Mouse (Mus musculus): ENCODE results near the gene St3gal4. TPM values are rescaled to one million over a fixed set of nuclear protein-coding genes. Genes with fewer than 3 reads are reported as not detected.
A peak's percentile ranks its signal among the peaks of the same experiment; 100 is the strongest.

St3gal4 gene
- polyA plus RNA-seq, 1 experiment from 2014 or later = 22.3 TPM

GRCm38 (mm10) chr9:35059881-35060280 is 59.2 kb downstream of the St3gal4 start:
- Histone ChIP-seq H3K4me1 (ENCODE audit: control insufficient read depth, low read depth, low read length) (peaks cover 14% of the 10 kb centered on the region), H3K4me2 (ENCODE audit: low read depth, low read length) (no peak overlapping the region), H3K9me3 (replicated peaks; ENCODE audit: control insufficient read depth, low read length) (no peaks in the 10 kb centered on the region), H3K27ac (ENCODE audit: low read length) (no peak overlapping the region), H3K9ac (ENCODE audit: low read depth, low read length) (no peak overlapping the region), H3K27me3 (ENCODE audit: control insufficient read depth, insufficient read depth, low read depth, low read length) (no peaks in the 10 kb centered on the region), H3K36me3 (ENCODE audit: control insufficient read depth, insufficient read depth) (no peaks in the 10 kb centered on the region), H3K4me3 (ENCODE audit: low read depth, low read length) (no peak overlapping the region)
- 64% methylated on average over 5 of the region's 5 CpGs for WGBS (ENCODE audit: insufficient replicate concordance)
- no peak for ATAC-seq (ENCODE audit: low read depth)

DNA sequence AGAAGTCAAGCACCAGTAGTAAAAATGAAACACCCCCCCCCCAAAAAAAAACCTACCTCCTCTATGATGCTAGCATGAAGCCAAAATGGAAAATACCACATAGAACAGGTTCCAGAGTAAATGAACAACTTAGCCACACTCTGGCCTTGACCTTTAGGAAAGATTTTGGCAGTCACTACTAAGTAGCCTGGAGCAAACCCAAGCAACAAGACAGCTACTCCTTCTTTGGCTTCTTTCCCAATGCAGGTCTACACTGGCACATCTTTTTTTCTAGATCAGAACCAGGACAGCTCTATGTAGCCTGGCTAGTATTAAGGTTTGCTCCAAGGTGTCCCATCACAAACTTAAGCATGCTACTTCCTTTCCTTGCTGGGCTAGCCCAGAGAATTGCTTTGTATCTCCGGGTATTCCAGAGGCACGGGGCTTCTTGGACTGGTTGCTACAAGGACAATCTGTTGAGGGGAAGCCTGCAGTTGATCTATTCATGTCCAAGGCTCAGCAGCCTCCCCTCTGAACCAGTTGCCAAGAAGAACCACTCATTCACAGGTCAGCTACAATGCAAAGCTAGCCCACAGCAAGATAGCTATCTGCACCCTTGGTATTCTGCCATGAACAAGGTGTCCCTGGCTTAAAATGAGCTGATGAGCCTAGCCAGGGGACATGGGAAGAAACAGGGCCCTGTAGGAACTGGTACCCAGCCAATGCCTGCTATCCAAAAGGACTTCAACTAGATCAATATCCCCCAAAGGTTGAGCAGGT is 60.3 kb downstream of the St3gal4 start:
- H3K36me3 ChIP-seq (ENCODE audit: control insufficient read depth, insufficient read depth) = peaks cover 4% of the 10 kb centered on the region
- WGBS (ENCODE audit: insufficient replicate concordance) = 88% methylated on average over 2 of the region's 2 CpGs
- no peak overlapping the region for H3K9ac ChIP-seq (ENCODE audit: low read depth, low read length)
- H3K4me1 ChIP-seq (ENCODE audit: control insufficient read depth, low read depth, low read length) = peaks cover 14% of the 10 kb centered on the region
- no peak overlapping the region for H3K4me3 ChIP-seq (ENCODE audit: low read depth, low read length)
- no peak overlapping the region for H3K27ac ChIP-seq (ENCODE audit: low read length)
- no peak for ATAC-seq (ENCODE audit: low read depth)
- no peaks in the 10 kb centered on the region for H3K9me3 ChIP-seq (replicated peaks; ENCODE audit: control insufficient read depth, low read length)
- H3K4me2 ChIP-seq (ENCODE audit: low read depth, low read length) = no peak overlapping the region
- no peaks in the 10 kb centered on the region for H3K27me3 ChIP-seq (ENCODE audit: control insufficient read depth, insufficient read depth, low read depth, low read length)

GRCm38 (mm10) chr9:35058186-35058585 is 60.9 kb downstream of the St3gal4 start:
- no peak overlapping the region for H3K27ac ChIP-seq (ENCODE audit: low read length)
- no peaks in the 10 kb centered on the region for H3K27me3 ChIP-seq (ENCODE audit: control insufficient read depth, insufficient read depth, low read depth, low read length)
- peaks cover 14% of the 10 kb centered on the region for H3K4me1 ChIP-seq (ENCODE audit: control insufficient read depth, low read depth, low read length)
- ATAC-seq (ENCODE audit: low read depth) = no peak
- 73% methylated on average over 4 of the region's 4 CpGs for WGBS (ENCODE audit: insufficient replicate concordance)
- H3K9me3 ChIP-seq (replicated peaks; ENCODE audit: control insufficient read depth, low read length) = no peaks in the 10 kb centered on the region
- H3K4me3 ChIP-seq (ENCODE audit: low read depth, low read length) = no peak overlapping the region
- H3K36me3 ChIP-seq (ENCODE audit: control insufficient read depth, insufficient read depth) = peaks cover 10% of the 10 kb centered on the region
- no peak overlapping the region for H3K9ac ChIP-seq (ENCODE audit: low read depth, low read length)
- no peak overlapping the region for H3K4me2 ChIP-seq (ENCODE audit: low read depth, low read length)

DNA sequence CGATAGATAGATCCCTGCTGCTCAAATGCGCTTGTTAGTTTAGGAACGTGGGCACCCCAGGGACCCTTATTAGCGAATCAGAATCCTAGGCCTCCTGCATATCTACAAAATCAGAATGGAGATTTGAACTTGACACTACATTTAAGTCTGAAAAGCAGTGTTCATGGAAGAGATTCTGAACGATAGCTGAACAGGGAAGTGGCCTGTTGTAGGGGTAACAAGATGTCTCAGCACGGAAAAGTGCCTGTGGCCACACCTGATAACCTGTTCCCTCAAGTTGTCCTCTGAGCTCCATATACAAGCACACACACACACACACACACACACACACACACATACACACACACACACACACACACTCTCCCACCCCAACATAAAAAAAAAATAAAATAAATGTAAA is 61.4 kb downstream of the St3gal4 start:
- no peak overlapping the region for H3K9ac ChIP-seq (ENCODE audit: low read depth, low read length)
- H3K4me2 ChIP-seq (ENCODE audit: low read depth, low read length) = no peak overlapping the region
- peaks cover 14% of the 10 kb centered on the region for H3K4me1 ChIP-seq (ENCODE audit: control insufficient read depth, low read depth, low read length)
- H3K36me3 ChIP-seq (ENCODE audit: control insufficient read depth, insufficient read depth) = peaks cover 15% of the 10 kb centered on the region
- no peak overlapping the region for H3K4me3 ChIP-seq (ENCODE audit: low read depth, low read length)
- H3K27me3 ChIP-seq (ENCODE audit: control insufficient read depth, insufficient read depth, low read depth, low read length) = no peaks in the 10 kb centered on the region
- no peak for ATAC-seq (ENCODE audit: low read depth)
- no peak overlapping the region for H3K27ac ChIP-seq (ENCODE audit: low read length)
- 69% methylated on average over 6 of the region's 6 CpGs for WGBS (ENCODE audit: insufficient replicate concordance)
- no peaks in the 10 kb centered on the region for H3K9me3 ChIP-seq (replicated peaks; ENCODE audit: control insufficient read depth, low read length)

- Histone ChIP-seq H3K4me2 (ENCODE audit: low read depth, low read length) (no peak overlapping the region), H3K27me3 (ENCODE audit: control insufficient read depth, insufficient read depth, low read depth, low read length) (no peaks in the 10 kb centered on the region), H3K36me3 (ENCODE audit: control insufficient read depth, insufficient read depth) (peaks cover 17% of the 10 kb centered on the region), H3K4me3 (ENCODE audit: low read depth, low read length) (no peak overlapping the region), H3K27ac (ENCODE audit: low read length) (peak overlapping the region; percentile 4), H3K4me1 (ENCODE audit: control insufficient read depth, low read depth, low read length) (peaks cover 9% of the 10 kb centered on the region), H3K9me3 (replicated peaks; ENCODE audit: control insufficient read depth, low read length) (no peaks in the 10 kb centered on the region), H3K9ac (ENCODE audit: low read depth, low read length) (no peak overlapping the region)
- 50% methylated on average over 3 of the region's 3 CpGs for WGBS (ENCODE audit: insufficient replicate concordance)
- ATAC-seq (ENCODE audit: low read depth) = no peak
Observed at GRCm38 (mm10) chr9:35056611-35057010, 62.5 kb downstream of the St3gal4 start.

DNA sequence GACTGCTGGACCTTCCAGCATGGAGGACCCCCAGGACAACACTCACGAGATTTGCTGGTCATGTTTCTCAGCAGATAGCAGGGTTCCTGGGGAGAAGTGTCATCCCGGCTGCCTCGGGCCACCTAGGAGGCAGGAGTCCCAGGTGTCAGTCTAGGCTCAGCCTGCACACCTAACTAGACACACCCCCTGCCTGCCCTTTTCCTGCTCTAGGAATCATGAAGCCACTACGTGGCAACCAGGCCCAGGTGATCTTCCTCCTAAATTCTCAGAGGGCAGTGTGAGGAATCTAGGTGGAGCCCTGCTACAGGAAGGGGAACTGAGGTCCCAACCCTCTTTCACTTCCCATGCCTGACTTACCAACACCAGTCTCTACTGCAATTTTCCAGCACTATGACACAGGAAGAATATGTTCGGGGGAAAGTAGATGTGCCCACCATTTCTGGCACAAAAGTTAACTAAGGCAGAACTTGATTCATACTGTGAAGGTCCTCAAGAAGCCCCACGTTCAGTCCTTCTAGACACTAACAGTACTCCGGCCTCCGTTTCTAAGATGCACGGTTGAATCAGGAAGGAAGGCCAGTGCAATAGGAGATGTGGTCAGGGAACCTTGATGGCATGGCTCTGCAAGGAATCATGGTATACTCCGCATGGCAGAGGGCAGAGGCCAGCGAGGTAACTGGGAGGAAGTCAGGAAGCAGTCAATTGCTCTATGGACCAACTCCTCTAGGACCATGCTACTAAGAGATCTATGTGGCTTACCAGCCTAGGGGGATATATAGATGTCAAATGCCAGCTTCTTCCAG is 63.3 kb downstream of the St3gal4 start:
- Histone ChIP-seq H3K36me3 (ENCODE audit: control insufficient read depth, insufficient read depth) (peaks cover 25% of the 10 kb centered on the region), H3K4me3 (ENCODE audit: low read depth, low read length) (no peak overlapping the region), H3K4me1 (ENCODE audit: control insufficient read depth, low read depth, low read length) (peaks cover 6% of the 10 kb centered on the region; the same call in 1 of the 2 replicates), H3K4me2 (ENCODE audit: low read depth, low read length) (no peak overlapping the region), H3K9ac (ENCODE audit: low read depth, low read length) (no peak overlapping the region), H3K27ac (ENCODE audit: low read length) (peak overlapping the region; percentile 4), H3K9me3 (replicated peaks; ENCODE audit: control insufficient read depth, low read length) (no peaks in the 10 kb centered on the region), H3K27me3 (ENCODE audit: control insufficient read depth, insufficient read depth, low read depth, low read length) (no peaks in the 10 kb centered on the region)
- WGBS (ENCODE audit: insufficient replicate concordance) = 71% methylated on average over 11 of the region's 11 CpGs
- ATAC-seq (ENCODE audit: low read depth) = 0 out of 2 replicates have a peak, but pooled peaks have one; percentile 21

GRCm38 (mm10) chr9:35053669-35054068 is 65.4 kb downstream of the St3gal4 start:
- no peaks in the 10 kb centered on the region for H3K27me3 ChIP-seq (ENCODE audit: control insufficient read depth, insufficient read depth, low read depth, low read length)
- no peaks in the 10 kb centered on the region for H3K4me1 ChIP-seq (ENCODE audit: control insufficient read depth, low read depth, low read length)
- H3K4me2 ChIP-seq (ENCODE audit: low read depth, low read length) = no peak overlapping the region
- 81% methylated on average over 3 of the region's 3 CpGs for WGBS (ENCODE audit: insufficient replicate concordance)
- no peak overlapping the region for H3K4me3 ChIP-seq (ENCODE audit: low read depth, low read length)
- H3K36me3 ChIP-seq (ENCODE audit: control insufficient read depth, insufficient read depth) = peaks cover 36% of the 10 kb centered on the region
- no peaks in the 10 kb centered on the region for H3K9me3 ChIP-seq (replicated peaks; ENCODE audit: control insufficient read depth, low read length)
- H3K9ac ChIP-seq (ENCODE audit: low read depth, low read length) = no peak overlapping the region
- ATAC-seq (ENCODE audit: low read depth) = no peak
- no peak overlapping the region for H3K27ac ChIP-seq (ENCODE audit: low read length)

GRCm38 (mm10) chr9:35053081-35053480 is 66.0 kb downstream of the St3gal4 start:
- Histone ChIP-seq H3K9ac (ENCODE audit: low read depth, low read length) (no peak overlapping the region), H3K4me2 (ENCODE audit: low read depth, low read length) (no peak overlapping the region), H3K9me3 (replicated peaks; ENCODE audit: control insufficient read depth, low read length) (no peaks in the 10 kb centered on the region), H3K27me3 (ENCODE audit: control insufficient read depth, insufficient read depth, low read depth, low read length) (no peaks in the 10 kb centered on the region), H3K27ac (ENCODE audit: low read length) (no peak overlapping the region), H3K36me3 (ENCODE audit: control insufficient read depth, insufficient read depth) (peaks cover 38% of the 10 kb centered on the region), H3K4me3 (ENCODE audit: low read depth, low read length) (no peak overlapping the region), H3K4me1 (ENCODE audit: control insufficient read depth, low read depth, low read length) (no peaks in the 10 kb centered on the region)
- WGBS (ENCODE audit: insufficient replicate concordance) = 88% methylated on average over 16 of the region's 16 CpGs
- ATAC-seq (ENCODE audit: low read depth) = no peak

DNA sequence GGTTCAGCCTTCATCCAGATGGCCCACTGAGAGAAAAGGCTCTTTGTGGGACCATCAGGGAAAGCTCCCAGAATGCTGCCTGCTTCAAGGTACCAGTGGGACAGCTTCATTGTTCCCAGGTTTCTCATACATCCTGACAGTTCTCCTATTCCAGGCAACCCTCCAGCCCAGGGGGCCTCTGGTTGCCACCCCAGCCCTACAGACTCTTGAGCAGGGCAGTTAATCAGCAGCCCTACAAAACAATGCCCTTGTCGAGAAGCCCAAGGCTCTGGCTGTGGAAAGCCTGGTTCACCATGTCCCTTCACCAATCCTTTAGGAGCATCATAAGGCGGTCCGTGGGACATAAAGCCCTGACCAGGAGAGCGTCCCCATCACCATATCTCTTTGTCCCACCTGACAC is 66.4 kb downstream of the St3gal4 start:
- Histone ChIP-seq H3K9ac (ENCODE audit: low read depth, low read length) (no peak overlapping the region), H3K4me2 (ENCODE audit: low read depth, low read length) (no peak overlapping the region), H3K4me1 (ENCODE audit: control insufficient read depth, low read depth, low read length) (no peaks in the 10 kb centered on the region), H3K4me3 (ENCODE audit: low read depth, low read length) (no peak overlapping the region), H3K36me3 (ENCODE audit: control insufficient read depth, insufficient read depth) (peaks cover 39% of the 10 kb centered on the region), H3K27me3 (ENCODE audit: control insufficient read depth, insufficient read depth, low read depth, low read length) (no peaks in the 10 kb centered on the region), H3K27ac (ENCODE audit: low read length) (no peak overlapping the region), H3K9me3 (replicated peaks; ENCODE audit: control insufficient read depth, low read length) (no peaks in the 10 kb centered on the region)
- 76% methylated on average over 4 of the region's 4 CpGs for WGBS (ENCODE audit: insufficient replicate concordance)
- no peak for ATAC-seq (ENCODE audit: low read depth)
